Mouse (Mus musculus) cerebral cortex, adult 2 months (tissue): ENCODE measurements around the gene Cygb.

Experiments
- WGBS: fragments of 180-500 bp; shearing (Covaris S2); methylation state at CpG from one replicate; pipeline ENCODE4 v1.1.7; 2018; 5-methylcytosine and 5-hydroxymethylcytosine counted together

Gene Cygb

GRCm38 (mm10) chr11:116656348-116657191 is 2.5 kb upstream of the Cygb start:
- 42% methylated on average over 16 of the region's 16 CpGs for WGBS

- WGBS: under 1% methylated on average over 47 of the region's 47 CpGs
These were observed 348 bp downstream of the Cygb start for GRCm38 (mm10) chr11:116653709-116654221.

- 12% methylated on average over 10 of the region's 10 CpGs for WGBS
These were observed 879 bp downstream of the Cygb start, which contains the start of gene Prcd for GRCm38 (mm10) chr11:116653234-116653633. Gene Prcd (plus strand): TSS chr11:116653534.

- 57% methylated on average over 25 of the region's 25 CpGs for WGBS
These were observed 1.6 kb downstream of the Cygb start for GRCm38 (mm10) chr11:116652330-116653098.

- 54% methylated on average over 8 of the region's 8 CpGs for WGBS
These were observed 2.8 kb downstream of the Cygb start for GRCm38 (mm10) chr11:116651339-116651738.

- 84% methylated on average over 8 of the region's 8 CpGs for WGBS
These were observed 3.3 kb downstream of the Cygb start for GRCm38 (mm10) chr11:116650811-116651210.

GRCm38 (mm10) chr11:116649711-116650337 is 4.3 kb downstream of the Cygb start:
- 92% methylated on average over 13 of the region's 13 CpGs for WGBS

GRCm38 (mm10) chr11:116648976-116649375 is 5.1 kb downstream of the Cygb start:
- WGBS: 86% methylated on average over 10 of the region's 10 CpGs

- 75% methylated on average over 18 of the region's 18 CpGs for WGBS
These were observed 5.7 kb downstream of the Cygb start for GRCm38 (mm10) chr11:116648213-116648921.

- WGBS: 76% methylated on average over 11 of the region's 11 CpGs
These were observed 6.6 kb downstream of the Cygb start for GRCm38 (mm10) chr11:116647340-116647991.

- WGBS: 88% methylated on average over 7 of the region's 7 CpGs
These were observed 7.3 kb downstream of the Cygb start for GRCm38 (mm10) chr11:116646771-116647170.

- 76% methylated on average over 11 of the region's 11 CpGs for WGBS
These were observed 8.0 kb downstream of the Cygb start for GRCm38 (mm10) chr11:116646136-116646535.

GRCm38 (mm10) chr11:116645446-116646110 is 8.5 kb downstream of the Cygb start:
- WGBS: 82% methylated on average over 8 of the region's 8 CpGs

GRCm38 (mm10) chr11:116644225-116645112 is 9.6 kb downstream of the Cygb start:
- 55% methylated on average over 21 of the region's 21 CpGs for WGBS

GRCm38 (mm10) chr11:116643579-116644224 is 10.4 kb downstream of the Cygb start:
- 18% methylated on average over 19 of the region's 19 CpGs for WGBS

- 38% methylated on average over 14 of the region's 14 CpGs for WGBS
These were observed 11.2 kb downstream of the Cygb start for GRCm38 (mm10) chr11:116642681-116643578.

GRCm38 (mm10) chr11:116641731-116642130 is 12.4 kb downstream of the Cygb start:
- 70% methylated on average over 3 of the region's 3 CpGs for WGBS

GRCm38 (mm10) chr11:116641168-116641567 is 12.9 kb downstream of the Cygb start:
- WGBS: 55% methylated on average over 5 of the region's 5 CpGs
